Mouse (Mus musculus): ENCODE measurements around the gene Fads6.

Fads6 gene

DNA sequence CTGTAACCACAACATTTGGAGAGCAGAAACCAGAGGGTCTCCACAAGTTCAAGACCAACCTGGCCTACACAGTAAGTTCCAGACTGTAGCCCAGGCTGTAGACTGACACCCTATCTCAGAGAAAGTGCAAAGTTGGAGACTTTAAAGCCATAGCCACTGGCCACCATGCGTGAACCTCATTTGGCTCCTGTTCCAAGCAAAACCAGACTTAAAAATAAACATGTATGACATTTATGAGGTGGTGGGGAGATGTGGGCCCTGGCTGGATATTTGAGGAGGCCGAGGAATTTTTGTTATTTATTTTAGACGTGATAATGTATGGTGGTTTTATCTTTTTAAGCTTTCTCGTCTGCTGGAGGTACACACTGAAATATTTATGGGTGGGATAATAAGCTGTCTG, 38.3 kb downstream of the Fads6 start:
- in situ Hi-C loops (cut with MboI, MseI): no loop called here

DNA sequence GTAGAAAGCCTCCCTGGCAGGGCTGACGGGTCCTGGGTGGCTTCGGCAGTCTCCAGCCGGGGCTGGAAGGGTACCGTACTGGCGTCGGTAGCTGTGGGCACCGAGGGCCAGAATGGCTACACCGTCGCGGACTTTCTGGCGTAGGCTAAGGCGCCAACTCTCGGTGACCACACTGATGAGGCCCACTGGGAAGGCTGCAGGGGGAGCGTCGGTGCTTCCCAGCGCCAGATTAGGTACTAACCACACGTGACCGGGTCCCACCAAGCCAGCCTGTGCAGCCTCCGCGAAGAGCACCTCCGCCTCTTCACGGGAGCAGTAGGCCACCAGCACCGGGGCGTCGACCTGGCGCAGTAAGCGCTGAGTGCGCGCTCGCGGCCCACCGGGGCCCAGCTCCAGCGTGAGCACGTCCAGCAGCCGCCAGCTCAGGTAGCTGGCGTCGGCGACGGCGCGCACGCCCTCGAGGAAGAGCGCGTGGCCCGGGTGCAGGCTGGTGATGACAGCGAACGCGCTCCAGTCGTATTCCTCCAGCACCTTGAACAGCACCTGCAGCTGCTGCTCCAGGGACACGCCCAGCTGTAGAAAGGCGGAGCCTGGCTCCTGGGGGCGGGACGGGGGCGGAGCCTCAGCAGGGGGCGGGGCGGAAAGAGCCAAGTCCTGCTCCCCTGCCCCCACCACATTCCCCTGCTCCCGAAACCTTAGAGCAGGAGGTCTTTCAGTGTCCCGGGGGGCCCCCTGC, 39.5 kb downstream of the Fads6 start:
- in situ Hi-C loops (cut with MboI, MseI): no loop called here

- in situ Hi-C loops (cut with MboI, MseI): no loop called here
Measured at GRCm38 (mm10) chr11:115251258-115251657, 46.2 kb downstream of the Fads6 start.

DNA sequence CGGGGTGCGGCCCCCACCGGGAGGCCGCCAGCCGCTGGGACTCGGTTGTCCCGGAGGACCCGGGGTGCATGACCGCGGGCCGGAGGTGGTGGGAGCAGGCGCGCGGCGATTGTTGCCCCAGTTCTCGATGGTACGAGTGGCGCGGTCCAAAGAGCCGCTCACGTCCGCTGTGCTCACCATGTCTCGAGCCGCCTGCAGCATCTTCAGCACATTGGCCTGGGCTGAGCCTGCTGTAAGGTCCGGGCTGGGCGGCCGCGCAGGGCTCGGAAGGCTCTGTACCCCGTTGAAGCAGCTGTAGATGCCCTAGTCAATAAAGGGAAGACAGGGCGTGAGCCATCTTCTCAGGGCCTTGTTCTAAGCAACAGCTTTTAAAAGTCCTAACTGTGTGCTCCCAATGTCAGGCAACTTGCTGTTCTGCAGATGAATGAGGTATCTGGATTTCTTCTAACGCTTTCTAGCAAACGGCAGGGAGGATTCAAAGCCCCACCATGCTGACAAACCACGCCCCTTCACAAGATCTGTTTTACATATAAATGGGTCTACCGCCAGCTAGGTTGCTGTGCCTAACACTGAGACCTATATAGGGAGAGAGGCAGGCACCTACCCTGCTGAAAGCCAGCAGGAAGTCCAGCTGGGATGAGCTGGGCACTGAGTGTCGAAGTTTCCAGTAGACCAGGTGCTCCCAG, 46.9 kb downstream of the Fads6 start:
- in situ Hi-C loops (cut with MboI, MseI): no loop called here

GRCm38 (mm10) chr11:115249721-115250404, 47.6 kb downstream of the Fads6 start:
- in situ Hi-C loops (cut with MboI, MseI): loop anchor here (5.0 kb wide), 1 partner anchor 43 kb away; no protein-coding TSS in a partner anchor

DNA sequence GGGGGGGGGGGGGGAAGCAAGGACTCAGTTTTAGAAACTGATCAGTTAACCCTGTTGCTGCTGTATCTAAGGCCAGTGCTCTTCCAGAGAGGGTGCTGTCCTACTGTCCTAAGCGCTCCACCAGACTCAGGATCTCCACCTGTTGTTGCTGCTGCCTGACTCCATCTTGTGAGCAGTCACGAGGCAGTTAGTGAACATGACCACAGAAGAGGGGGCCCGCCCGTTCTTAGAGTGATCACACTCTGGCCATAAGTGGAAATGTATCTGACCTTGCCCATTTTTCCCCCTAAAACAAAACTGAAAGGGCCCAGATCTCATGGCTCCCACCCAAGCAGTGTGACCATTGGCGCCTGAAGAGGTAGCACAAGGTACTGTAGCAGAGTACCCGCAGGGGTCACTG, 49.5 kb downstream of the Fads6 start:
- in situ Hi-C loops (cut with MboI, MseI): loop anchor here (5.0 kb wide), 1 partner anchor 41 kb away; no protein-coding TSS in a partner anchor

DNA sequence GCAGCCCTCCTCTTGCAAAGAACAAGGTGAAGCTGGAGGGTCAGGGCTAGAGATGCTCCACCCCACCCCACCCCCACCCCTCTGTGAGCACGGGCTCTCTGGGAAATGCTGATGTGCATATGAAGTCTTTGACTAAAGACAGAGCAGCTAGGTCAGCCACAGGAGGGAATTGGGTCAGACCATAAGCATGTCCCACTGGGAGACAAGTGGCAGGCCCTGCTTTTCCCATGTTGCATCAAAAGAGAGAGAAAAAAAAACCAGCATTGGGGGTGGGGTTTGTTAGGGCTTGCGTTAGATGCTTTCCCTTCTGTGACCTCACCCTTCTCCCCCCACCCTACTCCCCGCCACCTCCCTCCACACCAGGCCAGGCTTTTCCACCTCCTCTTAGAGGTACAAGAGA, 50.2 kb downstream of the Fads6 start:
- in situ Hi-C loops (cut with MboI, MseI): loop anchor here (5.0 kb wide), 1 partner anchor 40 kb away; no protein-coding TSS in a partner anchor

- in situ Hi-C loops (cut with MboI, MseI): loop anchor here (5.0 kb wide), 1 partner anchor 39 kb away; no protein-coding TSS in a partner anchor
Measured at GRCm38 (mm10) chr11:115246386-115246785, 51.1 kb downstream of the Fads6 start.

- in situ Hi-C loops (cut with MboI, MseI): loop anchor here (5.0 kb wide), 1 partner anchor 38 kb away; no protein-coding TSS in a partner anchor
Measured at GRCm38 (mm10) chr11:115244840-115245239, 52.6 kb downstream of the Fads6 start.

DNA sequence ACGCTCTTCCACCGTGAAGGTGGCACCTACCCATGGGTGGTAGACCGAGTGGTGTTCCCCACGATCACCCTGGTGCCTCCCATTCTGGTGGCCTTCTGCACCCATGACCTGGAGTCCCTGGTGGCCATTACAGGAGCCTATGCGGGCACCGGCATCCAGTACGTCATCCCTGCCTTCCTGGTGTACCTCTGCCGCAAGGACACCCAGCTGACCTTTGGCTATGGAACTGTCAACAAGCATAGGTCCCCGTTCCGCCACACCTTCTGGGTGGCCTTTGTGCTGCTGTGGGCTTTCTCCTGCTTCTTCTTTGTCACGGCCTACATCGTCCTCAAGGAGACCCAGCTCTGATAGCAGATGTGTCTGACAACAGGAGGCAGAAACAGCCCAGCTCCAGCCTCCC, 53.7 kb downstream of the Fads6 start:
- in situ Hi-C loops (cut with MboI, MseI): no loop called here

DNA sequence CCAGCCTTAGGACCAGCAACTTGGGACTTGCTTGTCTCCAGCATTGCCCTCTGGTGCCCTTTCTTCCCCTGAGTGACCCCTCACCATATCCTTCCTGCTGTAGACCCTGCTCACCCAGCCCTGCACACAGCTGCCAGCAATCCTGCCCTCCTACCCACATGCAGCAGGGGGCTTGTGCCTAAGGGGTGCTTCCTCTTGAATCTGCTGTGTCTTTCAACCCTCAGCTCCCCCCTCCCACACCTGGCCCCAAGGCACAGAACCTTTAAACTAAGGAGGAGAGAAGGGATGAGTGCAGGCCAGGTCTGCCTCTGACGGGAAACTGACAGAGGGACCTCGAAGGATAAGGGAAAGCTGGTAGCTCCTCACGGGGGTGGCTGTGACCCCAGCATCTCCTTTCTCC, 54.7 kb downstream of the Fads6 start:
- in situ Hi-C loops (cut with MboI, MseI): no loop called here

DNA sequence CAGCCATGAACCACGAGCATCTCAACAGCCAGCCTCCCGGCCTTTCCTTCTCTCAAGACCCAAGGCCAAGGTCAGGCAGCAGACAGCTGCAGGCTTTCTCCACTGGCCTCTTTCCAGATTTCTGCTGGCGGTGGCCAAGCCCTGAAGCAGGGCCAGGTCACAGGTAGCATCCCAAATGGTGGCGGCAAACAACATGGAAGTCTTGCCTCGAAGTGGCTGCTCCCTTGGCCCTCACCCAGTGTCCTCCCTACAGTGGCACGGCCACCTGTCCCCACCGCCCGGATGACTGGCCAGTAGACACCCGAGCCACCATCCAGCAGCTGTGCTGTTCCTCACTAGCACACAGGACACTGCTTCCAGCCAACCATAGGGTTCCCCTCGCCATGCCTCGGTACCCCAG, 56.1 kb downstream of the Fads6 start:
- in situ Hi-C loops (cut with MboI, MseI): no loop called here

GRCm38 (mm10) chr11:115236570-115236969, 60.9 kb downstream of the Fads6 start:
- in situ Hi-C loops (cut with MboI, MseI): no loop called here

DNA sequence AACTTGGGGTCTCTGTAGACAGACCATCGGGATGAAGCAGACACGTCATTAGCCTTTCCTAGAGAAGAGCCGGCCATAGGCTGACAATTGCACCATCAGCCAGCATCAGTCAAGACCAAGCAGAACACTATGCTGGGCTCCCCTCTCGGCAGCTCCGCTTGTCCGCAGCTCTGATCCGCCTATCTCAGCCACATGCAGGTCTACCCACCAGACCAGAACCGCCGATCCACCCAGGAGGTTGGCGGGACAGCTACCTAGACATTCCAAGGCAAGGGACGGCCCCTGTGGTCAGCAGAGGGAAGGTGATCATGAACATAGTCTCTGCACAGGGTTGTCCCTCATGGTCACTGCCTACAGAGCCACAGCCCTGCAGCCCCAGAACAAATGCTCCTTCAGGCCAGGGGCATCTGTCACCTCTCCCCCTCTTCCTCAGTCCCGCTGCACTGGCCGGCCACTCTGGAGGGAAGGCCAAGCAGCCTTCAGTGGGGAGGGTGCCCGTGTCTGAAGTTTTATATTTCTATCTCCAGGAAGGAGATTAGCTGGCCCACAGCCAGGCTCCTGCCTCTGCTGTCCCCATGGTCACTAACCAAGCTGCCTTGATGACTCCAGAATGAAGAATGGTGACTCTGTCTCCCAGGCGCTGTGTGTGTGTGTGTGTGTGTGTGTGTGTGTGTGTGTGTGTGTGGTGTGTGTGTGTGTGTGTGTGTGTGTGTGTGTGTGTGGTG, 63.0 kb downstream of the Fads6 start:
- in situ Hi-C loops (cut with MboI, MseI): no loop called here

DNA sequence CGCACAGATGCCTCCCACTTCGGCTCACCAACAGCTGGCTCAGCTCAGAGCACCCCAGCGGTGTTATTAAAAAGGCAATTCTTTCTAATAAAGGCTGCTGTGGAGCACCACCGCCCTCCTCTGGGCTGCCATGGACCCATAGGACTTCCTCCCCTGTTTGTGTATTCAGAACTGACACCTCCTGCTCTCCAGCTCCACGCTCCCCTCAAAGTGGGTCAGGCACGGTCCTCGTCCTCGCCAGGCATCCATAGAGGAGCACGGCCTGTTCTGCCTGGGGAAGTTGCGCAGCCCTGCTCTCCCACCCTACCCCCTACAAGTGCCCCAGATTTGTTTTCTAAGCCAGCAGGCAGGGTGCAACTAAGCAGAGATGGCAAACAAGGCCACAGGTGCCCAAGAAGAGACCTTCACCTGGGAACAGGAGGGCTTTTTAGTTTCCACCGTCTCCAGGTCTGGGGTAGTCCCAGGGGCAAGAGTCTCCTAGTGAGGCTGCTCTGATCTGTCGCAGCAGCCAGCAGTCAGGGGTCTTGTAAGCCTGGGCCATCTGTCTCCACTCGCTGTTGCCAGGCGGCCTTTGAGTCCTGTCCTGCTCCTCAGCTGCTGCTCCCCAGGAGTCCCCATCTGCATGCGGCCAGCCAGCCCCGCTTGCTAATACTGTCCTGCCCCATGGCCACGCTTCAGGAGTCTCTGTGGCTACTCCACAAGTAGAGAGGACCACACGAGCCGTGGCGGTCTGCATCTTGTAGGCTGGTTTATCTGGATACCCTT, 63.8 kb downstream of the Fads6 start:
- in situ Hi-C loops (cut with MboI, MseI): no loop called here

- in situ Hi-C loops (cut with MboI, MseI): no loop called here
Measured at GRCm38 (mm10) chr11:115232889-115233288, 64.6 kb downstream of the Fads6 start.

- in situ Hi-C loops (cut with MboI, MseI): no loop called here
Measured at GRCm38 (mm10) chr11:115231924-115232323, 65.5 kb downstream of the Fads6 start.

DNA sequence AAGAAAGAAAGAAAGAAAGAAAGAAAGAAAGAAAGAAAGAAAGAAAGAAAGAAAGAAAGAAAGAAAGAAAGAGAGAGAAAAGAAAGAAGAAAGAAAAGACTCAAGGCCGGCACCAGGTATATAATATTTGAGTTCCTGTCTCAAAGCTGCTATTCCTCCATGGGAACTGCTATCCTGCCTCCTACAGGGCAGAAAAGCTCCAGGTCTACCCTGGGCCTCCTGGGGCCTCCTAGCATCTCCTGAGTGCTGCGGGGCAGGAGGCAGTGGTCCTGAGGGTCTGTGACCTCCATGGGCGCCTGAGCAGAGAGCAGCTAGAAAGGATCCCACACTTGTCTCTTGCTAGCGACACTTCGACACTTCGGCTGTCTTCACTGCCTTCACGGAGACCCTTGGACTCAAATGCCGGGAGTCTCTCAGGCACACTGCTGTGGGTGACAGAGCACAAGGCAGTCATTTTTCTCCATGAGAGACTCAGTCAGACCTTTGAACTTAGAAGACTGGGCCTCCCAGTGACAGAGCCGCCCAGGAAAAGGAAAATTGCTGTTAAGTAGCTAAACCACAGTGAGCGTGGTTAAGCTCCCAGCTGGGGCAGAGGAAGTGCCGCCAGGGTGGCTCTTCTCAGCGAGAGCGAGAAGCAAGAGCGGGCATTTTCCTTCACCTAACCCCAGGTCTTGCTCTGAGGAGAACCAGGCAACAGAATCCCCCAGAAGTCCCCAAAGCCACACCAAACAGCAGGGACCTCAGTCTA, 66.1 kb downstream of the Fads6 start:
- in situ Hi-C loops (cut with MboI, MseI): no loop called here
